18 mouse cellular contexts compared by ENCODE assay signal in the genomic region with DNA sequence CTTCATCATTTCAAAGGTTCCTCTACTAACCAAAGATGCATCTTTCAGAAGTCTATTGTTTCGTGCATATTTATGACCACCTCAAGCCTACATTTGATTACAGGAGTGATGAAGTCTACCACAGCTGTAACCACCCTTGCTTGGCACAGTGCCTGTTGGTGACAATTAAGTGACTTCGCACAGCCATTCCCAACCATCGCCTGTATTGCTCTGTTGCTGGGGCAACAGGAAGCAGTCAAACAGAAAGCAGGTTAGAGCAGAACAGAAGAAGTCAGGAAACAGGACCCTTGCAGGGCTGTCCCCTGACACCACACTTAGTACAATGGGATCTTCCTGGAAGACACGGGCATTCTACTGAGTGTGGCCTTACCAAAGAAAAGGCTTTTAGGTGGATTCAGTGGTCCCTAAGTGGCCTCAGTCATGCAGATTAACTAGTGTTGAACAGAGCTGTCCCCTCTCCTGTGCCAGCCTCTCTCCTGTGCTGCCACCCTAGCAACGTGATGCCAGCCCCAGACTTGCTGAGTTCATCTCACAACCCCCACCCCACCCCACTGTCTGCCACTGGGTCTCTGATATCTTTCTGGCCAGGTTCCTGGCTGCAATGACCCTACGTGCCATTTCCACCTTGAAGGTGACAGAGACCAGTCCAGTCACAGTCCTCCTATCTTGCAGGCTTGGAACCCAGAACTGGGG. TPM values are rescaled to one million over a fixed set of nuclear protein-coding genes. Genes with fewer than 3 reads are reported as not detected.
DNase-seq lines count a peak whose midpoint lies in the region; ATAC-seq and TF ChIP-seq lines count a peak whose summit lies in the region.
"Had no signal": no experiment of that assay in that cellular context is flagged by ENCODE, and none has a peak within 500 bp of the region (broad histone marks: within the 10 kb centered on the region; RNA-seq: fewer than 3 reads in every experiment).

No protein-coding gene starts in this region.

- 55% methylated on average over 6 of the region's 6 CpGs for WGBS in midbrain, embryonic 13.5 days
- WGBS in midbrain, embryonic 15.5 days = 51% methylated on average over 6 of the region's 6 CpGs
- 41% methylated on average over 6 of the region's 6 CpGs for WGBS in forebrain, embryonic 15.5 days

- TF ChIP-seq CTCF in gastrocnemius, adult 2 months (IDR thresholded peaks at IDR 0.05) = no peak

- H3K27ac ChIP-seq in gastrocnemius, adult 2 months = peak overlapping the region; percentile 72
- H3K27ac ChIP-seq in midbrain, embryonic 13.5 days = peak overlapping the region; percentile 3; the same call in 1 of the 2 replicates
- H3K27ac ChIP-seq in midbrain, embryonic 15.5 days = no peak overlapping the region
- no peak overlapping the region for H3K27ac ChIP-seq in forebrain, embryonic 15.5 days (replicated peaks)

- intact Hi-C loops in gastrocnemius, adult 2 months (cut with DNase I) = no loop called here

- H3K4me3 ChIP-seq in gastrocnemius, adult 2 months = no peak overlapping the region
- H3K4me3 ChIP-seq in midbrain, embryonic 13.5 days (replicated peaks) = no peak overlapping the region
- H3K4me3 ChIP-seq in midbrain, embryonic 15.5 days = no peak overlapping the region
- H3K4me3 ChIP-seq in forebrain, embryonic 15.5 days = no peak overlapping the region
- H3K4me3 ChIP-seq: limb, embryonic 15.5 days had no signal

- peak; percentile 57 for DNase-seq in gastrocnemius, adult 2 months
- no peak for DNase-seq in gastrocnemius, adult 8-10 months (ENCODE audit: low spot score in 2 of 2)
- DNase-seq in left cerebral cortex, adult 8-10 months (ENCODE audit: low spot score in 2 of 2) = no peak
- DNase-seq in frontal cortex, postnatal 14 days (ENCODE audit: low spot score in 2 of 2) = no peak
- DNase-seq: adrenal gland, adult 2 months; embryo, embryonic 11 days; gastrocnemius, postnatal 36 days; heart, postnatal 4 days; kidney, postnatal 10 days; layer of hippocampus, postnatal 36 days; thymus, adult 18-20 months had no signal

- H3K36me3 ChIP-seq in midbrain, embryonic 13.5 days = no peaks in the 10 kb centered on the region
- no peaks in the 10 kb centered on the region for H3K36me3 ChIP-seq in midbrain, embryonic 15.5 days (replicated peaks)
- no peaks in the 10 kb centered on the region for H3K36me3 ChIP-seq in forebrain, embryonic 15.5 days
- H3K36me3 ChIP-seq: limb, embryonic 15.5 days had no signal

- peak; percentile 15 for ATAC-seq in midbrain, embryonic 13.5 days
- no peak for ATAC-seq in midbrain, embryonic 15.5 days (replicated peaks)
- 0 out of 2 replicates have a peak, but pooled peaks have one; percentile 26 for ATAC-seq in forebrain, embryonic 15.5 days (replicated peaks)
- ATAC-seq in megakaryocyte-erythroid progenitor cell, adult 5-6 weeks (replicated peaks; ENCODE audit: low FRiP score, low TSS enrichment, poor library complexity, severe bottlenecking) = 0 out of 2 replicates have a peak, but pooled peaks have one; percentile 32
- ATAC-seq: lung, postnatal 0 days had no signal

- H3K27me3 ChIP-seq in midbrain, embryonic 13.5 days = no peaks in the 10 kb centered on the region
- no peaks in the 10 kb centered on the region for H3K27me3 ChIP-seq in midbrain, embryonic 15.5 days (replicated peaks)
- no peaks in the 10 kb centered on the region for H3K27me3 ChIP-seq in forebrain, embryonic 15.5 days
- H3K27me3 ChIP-seq: limb, embryonic 15.5 days had no signal

- peaks cover 38% of the 10 kb centered on the region for H3K4me1 ChIP-seq in midbrain, embryonic 13.5 days (replicated peaks)
- H3K4me1 ChIP-seq in midbrain, embryonic 15.5 days = peaks cover 31% of the 10 kb centered on the region
- peaks cover 21% of the 10 kb centered on the region for H3K4me1 ChIP-seq in forebrain, embryonic 15.5 days

- no peak overlapping the region for H3K4me2 ChIP-seq in midbrain, embryonic 13.5 days (replicated peaks)
- no peak overlapping the region for H3K4me2 ChIP-seq in midbrain, embryonic 15.5 days
- no peak overlapping the region for H3K4me2 ChIP-seq in forebrain, embryonic 15.5 days (replicated peaks)
- H3K4me2 ChIP-seq: limb, embryonic 15.5 days had no signal

- no peaks in the 10 kb centered on the region for H3K9me3 ChIP-seq in midbrain, embryonic 13.5 days
- H3K9me3 ChIP-seq in midbrain, embryonic 15.5 days = no peaks in the 10 kb centered on the region
- H3K9me3 ChIP-seq in forebrain, embryonic 15.5 days = no peaks in the 10 kb centered on the region
- H3K9me3 ChIP-seq: limb, embryonic 15.5 days had no signal

- no peak overlapping the region for H3K9ac ChIP-seq in midbrain, embryonic 13.5 days (replicated peaks)
- H3K9ac ChIP-seq in midbrain, embryonic 15.5 days = no peak overlapping the region
- no peak overlapping the region for H3K9ac ChIP-seq in forebrain, embryonic 15.5 days (replicated peaks)
- H3K9ac ChIP-seq: limb, embryonic 15.5 days had no signal

RNA-seq across cellular contexts. Expression of gene Eps8l3, which starts 27.9 kb away (rescaled TPM):
- total RNA-seq in gastrocnemius, adult 2 months (2021) = not detected
- not detected for total RNA-seq in gastrocnemius, adult 8-10 months (2022)
- polyA plus RNA-seq in midbrain, embryonic 13.5 days (2015; fragmentation: Nextera tagmentation; extraction: Ambion mirVana) = 0.36 TPM in 1 of 2 replicates, not detected in the other
- polyA plus RNA-seq in midbrain, embryonic 15.5 days (2015; fragmentation: Nextera tagmentation; extraction: Ambion mirVana) = 0.09 TPM in 1 of 2 replicates, not detected in the other
- polyA plus RNA-seq in forebrain, embryonic 15.5 days (2015; fragmentation: Nextera tagmentation; extraction: Ambion mirVana) = not detected in 2 replicates
- total RNA-seq in megakaryocyte-erythroid progenitor cell, adult 5-6 weeks (2014; fragmentation: Nextera tagmentation) = not detected in 2 replicates
- not detected in 2 replicates for total RNA-seq in megakaryocyte-erythroid progenitor cell, adult 5-6 weeks (2017)
- not detected for total RNA-seq in left cerebral cortex, adult 8-10 months (2022)
- total RNA-seq: adrenal gland, adult 2 months; gastrocnemius, postnatal 36 days; heart, postnatal 4 days; layer of hippocampus, postnatal 36 days; monocyte, adult 5-6 weeks had no signal
- polyA plus RNA-seq: adrenal gland, adult 2 months; limb, embryonic 15.5 days; lung, postnatal 0 days had no signal

RNA-seq across cellular contexts. Expression of gene Gstm5, which starts 46.5 kb away (rescaled TPM):
- total RNA-seq in gastrocnemius, adult 2 months (2021) = 10 to 100 TPM; 74.7 to 87.2 TPM
- 10 to 100 TPM; 86.8 to 93.3 (median 88.1) TPM for total RNA-seq in gastrocnemius, adult 8-10 months (2022)
- polyA plus RNA-seq in midbrain, embryonic 13.5 days (2015; fragmentation: Nextera tagmentation; extraction: Ambion mirVana) = 236 and 245 TPM in 2 replicates
- polyA plus RNA-seq in midbrain, embryonic 15.5 days (2015; fragmentation: Nextera tagmentation; extraction: Ambion mirVana) = 214 and 222 TPM in 2 replicates
- polyA plus RNA-seq in forebrain, embryonic 15.5 days (2015; fragmentation: Nextera tagmentation; extraction: Ambion mirVana) = 175 and 184 TPM in 2 replicates
- total RNA-seq in megakaryocyte-erythroid progenitor cell, adult 5-6 weeks (2014; fragmentation: Nextera tagmentation) = 233 and 255 TPM in 2 replicates
- total RNA-seq in megakaryocyte-erythroid progenitor cell, adult 5-6 weeks (2017) = 231 and 241 TPM in 2 replicates
- 100 to 1,000 TPM; 212 to 271 (median 244) TPM for total RNA-seq in left cerebral cortex, adult 8-10 months (2022)

Comparison
In these comparisons a context has a peak if more than half of its experiments do, and no peak if none do; other contexts are left out.
1. H3K27ac ChIP-seq: peak in gastrocnemius, adult 2 months (single experiment) and midbrain, embryonic 13.5 days (single experiment); none in midbrain, embryonic 15.5 days (single experiment) and forebrain, embryonic 15.5 days (single experiment).